Mouse (Mus musculus) heart, embryonic 15.5 days (tissue): Measurements from ENCODE around the gene S100b. TPM values are rescaled to one million over a fixed set of nuclear protein-coding genes. Genes with fewer than 3 reads are reported as not detected.
A peak's percentile ranks its signal among the peaks of the same experiment; 100 is the strongest.

Source experiments
- ATAC-seq: fragments of 200-750 bp; cut with Nextera tagmentation; replicated peaks from 2 replicates; pipeline ENCODE4 v1.8.0; 2017; ENCODE audit warnings: low read depth, moderate TSS enrichment; ENCODE audit not compliant: insufficient number of reproducible peaks, insufficient read depth, low FRiP score
- H3K27ac ChIP-seq: fragments of 300-500 bp; sonication (generic); 2 replicates; pipeline ENCODE4 v1.5.1; 2015; ENCODE audit warnings: mild to moderate bottlenecking, inconsistent platforms
- H3K27me3 ChIP-seq: fragments of 300-500 bp; sonication (generic); 2 replicates; pipeline ENCODE4 v1.6.1; 2015; ENCODE audit warnings: inconsistent platforms
- H3K36me3 ChIP-seq: fragments of 300-500 bp; sonication (generic); 2 replicates; pipeline ENCODE4 v1.6.1; 2015; ENCODE audit warnings: mild to moderate bottlenecking, inconsistent platforms
- H3K4me1 ChIP-seq: fragments of 300-500 bp; sonication (generic); replicated peaks from 2 replicates; pipeline ENCODE4 v1.6.1; 2015; ENCODE audit warnings: inconsistent platforms
- H3K4me2 ChIP-seq: fragments of 300-500 bp; sonication (generic); 2 replicates; pipeline ENCODE4 v1.6.1; 2015; ENCODE audit warnings: inconsistent platforms, mild to moderate bottlenecking, moderate library complexity
- H3K4me3 ChIP-seq: fragments of 300-500 bp; sonication (generic); 2 replicates; pipeline ENCODE4 v1.5.1; 2015; ENCODE audit warnings: mild to moderate bottlenecking, inconsistent platforms
- H3K9ac ChIP-seq: fragments of 300-500 bp; sonication (generic); 2 replicates; pipeline ENCODE4 v1.6.1; 2015; ENCODE audit warnings: mild to moderate bottlenecking, inconsistent platforms
- H3K9me3 ChIP-seq: fragments of 300-500 bp; sonication (generic); replicated peaks from 2 replicates; pipeline ENCODE4 v1.6.1; 2016; ENCODE audit warnings: inconsistent platforms
- WGBS: fragments of 180-500 bp; shearing (Covaris S2); methylation state at CpG from one replicate; pipeline ENCODE4 v1.1.7; 2015; ENCODE audit warnings: mixed read lengths; 5-methylcytosine and 5-hydroxymethylcytosine counted together
- polyA plus RNA-seq: library from polyadenylated mRNA; unstranded; fragments of >200 nt; fragmentation: Nextera tagmentation; extraction: Ambion mirVana; gene quantifications from 2 replicates; pipeline ENCODE4 v1.2.1, GENCODE M21; 2015

S100b gene
- polyA plus RNA-seq, 1 experiment from 2014 or later: 0.83 TPM

- Histone ChIP-seq H3K27me3 (no peaks in the 10 kb centered on the region), H3K4me3 (no peak overlapping the region), H3K36me3 (0 out of 2 replicates have a peak, but pooled peaks cover 3% of the 10 kb centered on the region), H3K4me2 (no peak overlapping the region), H3K4me1 (peaks cover 20% of the 10 kb centered on the region), H3K27ac (no peak overlapping the region), H3K9ac (no peak overlapping the region), H3K9me3 (no peaks in the 10 kb centered on the region)
- 35% methylated on average over 4 of the region's 4 CpGs for WGBS
- no peak for ATAC-seq
These were observed 14.3 kb upstream of the S100b start for GRCm38 (mm10) chr10:76239401-76239800.

GRCm38 (mm10) chr10:76245106-76245505 lies 8.5 kb upstream of the S100b start:
- no peaks in the 10 kb centered on the region for H3K9me3 ChIP-seq
- 88% methylated on average over 2 of the region's 2 CpGs for WGBS
- no peak overlapping the region for H3K9ac ChIP-seq
- no peaks in the 10 kb centered on the region for H3K36me3 ChIP-seq
- ATAC-seq: no peak
- no peak overlapping the region for H3K4me2 ChIP-seq
- H3K27ac ChIP-seq: no peak overlapping the region
- no peaks in the 10 kb centered on the region for H3K27me3 ChIP-seq
- no peaks in the 10 kb centered on the region for H3K4me1 ChIP-seq
- no peak overlapping the region for H3K4me3 ChIP-seq

- H3K4me3 ChIP-seq: no peak overlapping the region
- ATAC-seq: no peak
- H3K27me3 ChIP-seq: no peaks in the 10 kb centered on the region
- H3K9ac ChIP-seq: no peak overlapping the region
- no peak overlapping the region for H3K27ac ChIP-seq
- H3K4me2 ChIP-seq: no peak overlapping the region
- WGBS: 52% methylated on average over 4 of the region's 4 CpGs
- no peaks in the 10 kb centered on the region for H3K9me3 ChIP-seq
- H3K4me1 ChIP-seq: no peaks in the 10 kb centered on the region
- no peaks in the 10 kb centered on the region for H3K36me3 ChIP-seq
These were observed 7.1 kb upstream of the S100b start for GRCm38 (mm10) chr10:76246601-76247000.

- no peak for ATAC-seq
- WGBS: 65% methylated on average over 21 of the region's 21 CpGs
- H3K9ac ChIP-seq: no peak overlapping the region
- no peaks in the 10 kb centered on the region for H3K27me3 ChIP-seq
- no peaks in the 10 kb centered on the region for H3K9me3 ChIP-seq
- 0 out of 2 replicates have a peak, but pooled peaks cover 1% of the 10 kb centered on the region for H3K4me1 ChIP-seq
- no peaks in the 10 kb centered on the region for H3K36me3 ChIP-seq
- H3K4me2 ChIP-seq: no peak overlapping the region
- no peak overlapping the region for H3K4me3 ChIP-seq
- no peak overlapping the region for H3K27ac ChIP-seq
These were observed 5.5 kb upstream of the S100b start for GRCm38 (mm10) chr10:76247960-76248646.

GRCm38 (mm10) chr10:76248647-76248968 lies 5.0 kb upstream of the S100b start:
- no peak for ATAC-seq
- H3K9ac ChIP-seq: no peak overlapping the region

GRCm38 (mm10) chr10:76250870-76251269 lies 2.8 kb upstream of the S100b start:
- Histone ChIP-seq H3K36me3 (no peaks in the 10 kb centered on the region), H3K27ac (no peak overlapping the region), H3K27me3 (no peaks in the 10 kb centered on the region), H3K9ac (no peak overlapping the region), H3K4me1 (peaks cover 11% of the 10 kb centered on the region), H3K4me3 (no peak overlapping the region), H3K4me2 (no peak overlapping the region), H3K9me3 (no peaks in the 10 kb centered on the region)
- WGBS: 78% methylated on average over 7 of the region's 7 CpGs
- no peak for ATAC-seq

More at GRCm38 (mm10) chr10:76248647-76248968, 5.0 kb upstream of the S100b start:
- no peaks in the 10 kb centered on the region for H3K9me3 ChIP-seq
- H3K4me2 ChIP-seq: no peak overlapping the region
- no peaks in the 10 kb centered on the region for H3K27me3 ChIP-seq
- H3K4me3 ChIP-seq: no peak overlapping the region
- WGBS: 83% methylated on average over 5 of the region's 5 CpGs
- H3K4me1 ChIP-seq: peaks cover 6% of the 10 kb centered on the region
- no peaks in the 10 kb centered on the region for H3K36me3 ChIP-seq
- no peak overlapping the region for H3K27ac ChIP-seq

GRCm38 (mm10) chr10:76253079-76253478 lies 574 bp upstream of the S100b start:
- no peaks in the 10 kb centered on the region for H3K27me3 ChIP-seq
- WGBS: 93% methylated on average over 1 of the region's 1 CpGs
- H3K9ac ChIP-seq: no peak overlapping the region
- ATAC-seq: no peak
- H3K36me3 ChIP-seq: no peaks in the 10 kb centered on the region
- H3K4me3 ChIP-seq: no peak overlapping the region
- no peak overlapping the region for H3K27ac ChIP-seq
- H3K9me3 ChIP-seq: no peaks in the 10 kb centered on the region
- no peak overlapping the region for H3K4me2 ChIP-seq
- H3K4me1 ChIP-seq: peaks cover 18% of the 10 kb centered on the region

GRCm38 (mm10) chr10:76255617-76256016 lies 2.0 kb downstream of the S100b start:
- H3K4me1 ChIP-seq: peaks cover 24% of the 10 kb centered on the region
- 50% methylated on average over 6 of the region's 6 CpGs for WGBS
- peak overlapping the region; percentile 8; the same call in 1 of the 2 replicates for H3K27ac ChIP-seq
- no peak overlapping the region for H3K4me2 ChIP-seq
- no peak overlapping the region for H3K4me3 ChIP-seq
- no peak for ATAC-seq
- H3K9ac ChIP-seq: no peak overlapping the region
- no peaks in the 10 kb centered on the region for H3K9me3 ChIP-seq
- H3K36me3 ChIP-seq: no peaks in the 10 kb centered on the region
- H3K27me3 ChIP-seq: no peaks in the 10 kb centered on the region

GRCm38 (mm10) chr10:76257231-76257630 lies 3.6 kb downstream of the S100b start:
- Histone ChIP-seq H3K27me3 (no peaks in the 10 kb centered on the region), H3K36me3 (peaks cover 3% of the 10 kb centered on the region; the same call in 1 of the 2 replicates), H3K27ac (peak overlapping the region; percentile 90), H3K4me3 (no peak overlapping the region), H3K4me1 (peaks cover 25% of the 10 kb centered on the region), H3K4me2 (no peak overlapping the region), H3K9ac (no peak overlapping the region), H3K9me3 (no peaks in the 10 kb centered on the region)
- ATAC-seq: no peak
- 67% methylated on average over 7 of the region's 7 CpGs for WGBS

- no peak overlapping the region for H3K4me3 ChIP-seq
- WGBS: 49% methylated on average over 12 of the region's 12 CpGs
- H3K27me3 ChIP-seq: no peaks in the 10 kb centered on the region
- H3K4me2 ChIP-seq: peak overlapping the region; percentile 22; the same call in 1 of the 2 replicates
- ATAC-seq: peak; percentile 76
- peaks cover 27% of the 10 kb centered on the region for H3K4me1 ChIP-seq
- no peak overlapping the region for H3K9ac ChIP-seq
- peaks cover 3% of the 10 kb centered on the region; the same call in 1 of the 2 replicates for H3K36me3 ChIP-seq
- peak overlapping the region; percentile 90 for H3K27ac ChIP-seq
- H3K9me3 ChIP-seq: no peaks in the 10 kb centered on the region
These were observed 4.2 kb downstream of the S100b start for GRCm38 (mm10) chr10:76257719-76258390.

- Histone ChIP-seq H3K9ac (no peak overlapping the region), H3K4me1 (peaks cover 19% of the 10 kb centered on the region), H3K36me3 (peaks cover 12% of the 10 kb centered on the region; the same call in 1 of the 2 replicates), H3K4me3 (no peak overlapping the region), H3K27me3 (no peaks in the 10 kb centered on the region), H3K4me2 (no peak overlapping the region), H3K9me3 (no peaks in the 10 kb centered on the region), H3K27ac (no peak overlapping the region)
- ATAC-seq: no peak
- 71% methylated on average over 18 of the region's 18 CpGs for WGBS
These were observed 6.0 kb downstream of the S100b start for GRCm38 (mm10) chr10:76259566-76260232.
